Mouse (Mus musculus): Measurements from ENCODE around the gene Dusp14. TPM values are rescaled to one million over a fixed set of nuclear protein-coding genes. Genes with fewer than 3 reads are reported as not detected.

The Dusp14 gene
- polyA plus RNA-seq, 1 experiment from 2014 or later, result 21.9 TPM

- ATAC-seq (ENCODE audit: insufficient number of reproducible peaks, insufficient read depth, low FRiP score, low read depth), result no peak
- H3K27ac ChIP-seq (ENCODE audit: low read length), result no peak overlapping the region
- no peak overlapping the region for H3K9ac ChIP-seq (replicated peaks; ENCODE audit: low read depth, low read length)
- no peaks in the 10 kb centered on the region for H3K27me3 ChIP-seq (ENCODE audit: control insufficient read depth, insufficient read depth, low read length)
- WGBS, result 81% methylated on average over 7 of the region's 7 CpGs
- no peaks in the 10 kb centered on the region for H3K4me1 ChIP-seq (ENCODE audit: control insufficient read depth, insufficient read depth, low read length)
- no peak overlapping the region for H3K4me3 ChIP-seq (ENCODE audit: low read depth, low read length)
- H3K9me3 ChIP-seq (ENCODE audit: control insufficient read depth, low read depth, low read length), result no peaks in the 10 kb centered on the region
- no peaks in the 10 kb centered on the region for H3K36me3 ChIP-seq (ENCODE audit: control insufficient read depth, insufficient read depth, low read length)
- H3K4me2 ChIP-seq (replicated peaks; ENCODE audit: low read depth, low read length), result no peak overlapping the region
Measured at GRCm38 (mm10) chr11:84016810-84017508, 52.1 kb downstream of the Dusp14 start.

- Histone ChIP-seq H3K4me1 (ENCODE audit: control insufficient read depth, insufficient read depth, low read length) (no peaks in the 10 kb centered on the region), H3K4me3 (ENCODE audit: low read depth, low read length) (no peak overlapping the region), H3K27me3 (ENCODE audit: control insufficient read depth, insufficient read depth, low read length) (no peaks in the 10 kb centered on the region), H3K27ac (ENCODE audit: low read length) (no peak overlapping the region), H3K36me3 (ENCODE audit: control insufficient read depth, insufficient read depth, low read length) (no peaks in the 10 kb centered on the region; the same call in 1 of the 2 replicates), H3K4me2 (replicated peaks; ENCODE audit: low read depth, low read length) (no peak overlapping the region), H3K9ac (replicated peaks; ENCODE audit: low read depth, low read length) (no peak overlapping the region), H3K9me3 (ENCODE audit: control insufficient read depth, low read depth, low read length) (no peaks in the 10 kb centered on the region)
- WGBS, result 57% methylated on average over 6 of the region's 6 CpGs
- ATAC-seq (ENCODE audit: insufficient number of reproducible peaks, insufficient read depth, low FRiP score, low read depth), result no peak
Measured at GRCm38 (mm10) chr11:84016147-84016809, 52.8 kb downstream of the Dusp14 start.

GRCm38 (mm10) chr11:84013105-84013504 is 56.0 kb downstream of the Dusp14 start:
- no peak overlapping the region for H3K4me2 ChIP-seq (replicated peaks; ENCODE audit: low read depth, low read length)
- no peak overlapping the region for H3K9ac ChIP-seq (replicated peaks; ENCODE audit: low read depth, low read length)
- H3K27me3 ChIP-seq (ENCODE audit: control insufficient read depth, insufficient read depth, low read length), result no peaks in the 10 kb centered on the region
- no peak for ATAC-seq (ENCODE audit: insufficient number of reproducible peaks, insufficient read depth, low FRiP score, low read depth)
- no peak overlapping the region for H3K27ac ChIP-seq (ENCODE audit: low read length)
- H3K4me1 ChIP-seq (ENCODE audit: control insufficient read depth, insufficient read depth, low read length), result no peaks in the 10 kb centered on the region
- H3K4me3 ChIP-seq (ENCODE audit: low read depth, low read length), result no peak overlapping the region
- 34% methylated on average over 7 of the region's 7 CpGs for WGBS
- H3K9me3 ChIP-seq (ENCODE audit: control insufficient read depth, low read depth, low read length), result no peaks in the 10 kb centered on the region
- peaks cover 11% of the 10 kb centered on the region; the same call in 1 of the 2 replicates for H3K36me3 ChIP-seq (ENCODE audit: control insufficient read depth, insufficient read depth, low read length)

- whole genome bisulfite sequencing, result 63% methylated on average over 2 of the region's 2 CpGs
- Histone ChIP-seq H3K27me3 (ENCODE audit: control insufficient read depth, insufficient read depth, low read length) (no peaks in the 10 kb centered on the region), H3K4me3 (ENCODE audit: low read depth, low read length) (no peak overlapping the region), H3K4me1 (ENCODE audit: control insufficient read depth, insufficient read depth, low read length) (no peaks in the 10 kb centered on the region), H3K9me3 (ENCODE audit: control insufficient read depth, low read depth, low read length) (no peaks in the 10 kb centered on the region), H3K27ac (ENCODE audit: low read length) (no peak overlapping the region), H3K4me2 (replicated peaks; ENCODE audit: low read depth, low read length) (no peak overlapping the region), H3K36me3 (ENCODE audit: control insufficient read depth, insufficient read depth, low read length) (peaks cover 11% of the 10 kb centered on the region; the same call in 1 of the 2 replicates), H3K9ac (replicated peaks; ENCODE audit: low read depth, low read length) (no peak overlapping the region)
- no peak for ATAC-seq (ENCODE audit: insufficient number of reproducible peaks, insufficient read depth, low FRiP score, low read depth)
Measured at GRCm38 (mm10) chr11:84011576-84011975, 57.5 kb downstream of the Dusp14 start.

- ATAC-seq (ENCODE audit: insufficient number of reproducible peaks, insufficient read depth, low FRiP score, low read depth), result no peak
- no peaks in the 10 kb centered on the region for H3K9me3 ChIP-seq (ENCODE audit: control insufficient read depth, low read depth, low read length)
- H3K36me3 ChIP-seq (ENCODE audit: control insufficient read depth, insufficient read depth, low read length), result peaks cover 11% of the 10 kb centered on the region; the same call in 1 of the 2 replicates
- H3K4me2 ChIP-seq (replicated peaks; ENCODE audit: low read depth, low read length), result no peak overlapping the region
- H3K27ac ChIP-seq (ENCODE audit: low read length), result no peak overlapping the region
- no peaks in the 10 kb centered on the region for H3K27me3 ChIP-seq (ENCODE audit: control insufficient read depth, insufficient read depth, low read length)
- H3K4me1 ChIP-seq (ENCODE audit: control insufficient read depth, insufficient read depth, low read length), result no peaks in the 10 kb centered on the region
- H3K9ac ChIP-seq (replicated peaks; ENCODE audit: low read depth, low read length), result no peak overlapping the region
- 46% methylated on average over 12 of the region's 12 CpGs for WGBS
- no peak overlapping the region for H3K4me3 ChIP-seq (ENCODE audit: low read depth, low read length)
Measured at GRCm38 (mm10) chr11:84011050-84011449, 58.0 kb downstream of the Dusp14 start.

- 85% methylated on average over 9 of the region's 9 CpGs for WGBS
- ATAC-seq (ENCODE audit: insufficient number of reproducible peaks, insufficient read depth, low FRiP score, low read depth), result no peak
- Histone ChIP-seq H3K4me3 (ENCODE audit: low read depth, low read length) (no peak overlapping the region), H3K4me1 (ENCODE audit: control insufficient read depth, insufficient read depth, low read length) (no peaks in the 10 kb centered on the region), H3K27me3 (ENCODE audit: control insufficient read depth, insufficient read depth, low read length) (no peaks in the 10 kb centered on the region), H3K9ac (replicated peaks; ENCODE audit: low read depth, low read length) (no peak overlapping the region), H3K9me3 (ENCODE audit: control insufficient read depth, low read depth, low read length) (no peaks in the 10 kb centered on the region), H3K27ac (ENCODE audit: low read length) (no peak overlapping the region), H3K36me3 (ENCODE audit: control insufficient read depth, insufficient read depth, low read length) (peaks cover 11% of the 10 kb centered on the region; the same call in 1 of the 2 replicates), H3K4me2 (replicated peaks; ENCODE audit: low read depth, low read length) (no peak overlapping the region)
Measured at GRCm38 (mm10) chr11:84010411-84010810, 58.6 kb downstream of the Dusp14 start.

GRCm38 (mm10) chr11:84009001-84009400 is 60.1 kb downstream of the Dusp14 start:
- no peak overlapping the region for H3K27ac ChIP-seq (ENCODE audit: low read length)
- H3K4me1 ChIP-seq (ENCODE audit: control insufficient read depth, insufficient read depth, low read length), result no peaks in the 10 kb centered on the region
- H3K9me3 ChIP-seq (ENCODE audit: control insufficient read depth, low read depth, low read length), result no peaks in the 10 kb centered on the region
- peaks cover 12% of the 10 kb centered on the region; the same call in 1 of the 2 replicates for H3K36me3 ChIP-seq (ENCODE audit: control insufficient read depth, insufficient read depth, low read length)
- ATAC-seq (ENCODE audit: insufficient number of reproducible peaks, insufficient read depth, low FRiP score, low read depth), result no peak
- no peak overlapping the region for H3K4me3 ChIP-seq (ENCODE audit: low read depth, low read length)
- no peak overlapping the region for H3K4me2 ChIP-seq (replicated peaks; ENCODE audit: low read depth, low read length)
- 85% methylated on average over 9 of the region's 9 CpGs for WGBS
- no peaks in the 10 kb centered on the region for H3K27me3 ChIP-seq (ENCODE audit: control insufficient read depth, insufficient read depth, low read length)
- H3K9ac ChIP-seq (replicated peaks; ENCODE audit: low read depth, low read length), result no peak overlapping the region

GRCm38 (mm10) chr11:84003986-84004385 is 65.1 kb downstream of the Dusp14 start:
- no peaks in the 10 kb centered on the region for H3K4me1 ChIP-seq (ENCODE audit: control insufficient read depth, insufficient read depth, low read length)
- H3K9ac ChIP-seq (replicated peaks; ENCODE audit: low read depth, low read length), result no peak overlapping the region
- no peak for ATAC-seq (ENCODE audit: insufficient number of reproducible peaks, insufficient read depth, low FRiP score, low read depth)
- no peak overlapping the region for H3K4me3 ChIP-seq (ENCODE audit: low read depth, low read length)
- peaks cover 18% of the 10 kb centered on the region; the same call in 1 of the 2 replicates for H3K36me3 ChIP-seq (ENCODE audit: control insufficient read depth, insufficient read depth, low read length)
- no peak overlapping the region for H3K27ac ChIP-seq (ENCODE audit: low read length)
- no peak overlapping the region for H3K4me2 ChIP-seq (replicated peaks; ENCODE audit: low read depth, low read length)
- H3K9me3 ChIP-seq (ENCODE audit: control insufficient read depth, low read depth, low read length), result no peaks in the 10 kb centered on the region
- 83% methylated on average over 6 of the region's 6 CpGs for WGBS
- H3K27me3 ChIP-seq (ENCODE audit: control insufficient read depth, insufficient read depth, low read length), result no peaks in the 10 kb centered on the region

Measured in stomach, embryonic 14.5 days (tissue).